Mouse (Mus musculus) bone marrow macrophage, adult 2 months (primary cell): ENCODE results near the gene Lgals3bp.

ENCODE experiments used
- CTCF ChIP-seq: IDR thresholded peaks from 2 replicates; pipeline ENCODE4 v1.5.1; 2012; ENCODE audit warnings: low read depth, mild to moderate bottlenecking, low read length, moderate library complexity
- POLR2A ChIP-seq: IDR thresholded peaks from 2 replicates; pipeline ENCODE4 v1.6.1; 2012; ENCODE audit warnings: mild to moderate bottlenecking, low read depth, low read length, borderline replicate concordance

DNA sequence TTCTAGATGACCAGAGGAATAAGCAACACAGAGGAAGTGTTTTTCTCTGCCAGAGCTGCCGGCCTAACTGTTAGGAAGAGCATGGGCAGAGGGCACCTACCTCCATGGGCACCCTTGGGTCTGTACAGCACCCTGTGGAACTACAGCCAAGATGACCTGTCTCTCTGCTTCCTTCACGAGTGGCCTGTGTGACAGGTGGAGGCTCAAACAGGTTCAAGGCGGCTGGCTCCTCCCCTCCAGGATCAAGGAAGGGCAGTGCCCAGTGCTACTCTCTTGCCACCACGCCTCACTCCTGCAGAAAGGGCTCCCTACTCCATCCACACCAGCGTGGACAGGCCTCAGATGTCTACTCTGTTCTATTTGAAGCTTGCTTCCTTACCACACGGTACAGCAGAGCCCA lies 13.7 kb upstream of the Lgals3bp start:
- TF ChIP-seq CTCF (no peak), POLR2A (no peak)
